Mouse (Mus musculus) small intestine, adult 2 months (tissue): ENCODE results near the gene Gab2.

ENCODE experiments used
- CTCF ChIP-seq: fragments of 200-500 bp; IDR thresholded peaks from 2 replicates; pipeline ENCODE4 v1.5.1; 2012; ENCODE audit warnings: low read depth, mild to moderate bottlenecking, control low read depth, inconsistent platforms, low read length, moderate library complexity, mixed read lengths; ENCODE audit not compliant: insufficient replicate concordance, insufficient read length; ENCODE audit errors: extremely low read depth
- POLR2A ChIP-seq: fragments of 200-500 bp; IDR thresholded peaks from 2 replicates; pipeline ENCODE4 v1.6.1; 2012; ENCODE audit warnings: low read depth, mild to moderate bottlenecking, control low read depth, inconsistent platforms, low read length, moderate library complexity

GRCm38 (mm10) chr7:97270367-97270766 lies 189.0 kb downstream of the Gab2 start:
- TF ChIP-seq CTCF (no peak), POLR2A (no peak)
